Mouse (Mus musculus) heart, adult 2 months (tissue): ENCODE results near the gene Postn. TPM values are rescaled to one million over a fixed set of nuclear protein-coding genes. Genes with fewer than 3 reads are reported as not detected.

Source experiments
- DNase-seq, 2 experiments: peaks; one replicate each; pipeline ENCODE4 v3.0.0; 2021
- H3K27ac ChIP-seq: fragments of 200-600 bp; 2 replicates; pipeline ENCODE4 v1.8.1; 2022
- H3K27me3 ChIP-seq: fragments of 200-500 bp; 2 replicates; pipeline ENCODE4 v1.6.1; 2012; ENCODE audit warnings: mild to moderate bottlenecking, low read length, inconsistent platforms, mixed read lengths; ENCODE audit not compliant: control insufficient read depth, insufficient read depth
- H3K36me3 ChIP-seq: fragments of 200-500 bp; 2 replicates; pipeline ENCODE4 v1.6.1; 2012; ENCODE audit warnings: low read length, inconsistent platforms; ENCODE audit not compliant: control insufficient read depth, insufficient read depth
- H3K4me1 ChIP-seq: fragments of 200-500 bp; 2 replicates; pipeline ENCODE4 v1.6.1; 2011; ENCODE audit warnings: low read length; ENCODE audit not compliant: control insufficient read depth, insufficient read depth
- H3K4me3 ChIP-seq: fragments of 200-600 bp; 2 replicates; pipeline ENCODE4 v1.8.1; 2022
- H3K79me2 ChIP-seq: fragments of 200-500 bp; replicated peaks from 2 replicates; pipeline ENCODE4 v1.6.1; 2012; ENCODE audit warnings: mild to moderate bottlenecking, inconsistent platforms, low read length, moderate library complexity, mixed read lengths; ENCODE audit not compliant: control insufficient read depth, insufficient read depth
- H3K9ac ChIP-seq: fragments of 200-500 bp; 2 replicates; pipeline ENCODE4 v1.6.1; 2012; ENCODE audit warnings: low read depth, mild to moderate bottlenecking, control low read depth, inconsistent platforms, low read length, mixed read lengths
- CTCF ChIP-seq: fragments of 200-600 bp; IDR thresholded peaks from 2 replicates; pipeline ENCODE4 v1.8.1; 2022; ENCODE audit warnings: antibody characterized with exemption, mild to moderate bottlenecking, moderate library complexity
- EP300 ChIP-seq: fragments of 200-500 bp; IDR thresholded peaks from 2 replicates; pipeline ENCODE4 v1.6.1; 2011; ENCODE audit warnings: low read depth, low read length, control low read depth; ENCODE audit not compliant: insufficient read depth
- POLR2A ChIP-seq: fragments of 200-500 bp; IDR thresholded peaks from 2 replicates; pipeline ENCODE4 v1.6.1; 2011; ENCODE audit warnings: mild to moderate bottlenecking, low read depth, low read length, control low read depth; ENCODE audit not compliant: insufficient read depth
- WGBS: fragments of 180-500 bp; shearing (Covaris S2); methylation state at CpG from one replicate; pipeline ENCODE4 v1.1.7; 2018; 5-methylcytosine and 5-hydroxymethylcytosine counted together
- intact Hi-C: fragments of 180-260 bp; cut with DNase I; formaldehyde crosslinking; loops from one replicate; pipeline ENCODE4 v1.15.1; 2025
- polyA plus RNA-seq: library from polyadenylated mRNA; depleted of rRNA; stranded (reverse); fragments of >200 nt; gene quantifications from 2 replicates; pipeline ENCODE4 v1.2.3, GENCODE M21; 2012
- total RNA-seq, 2 experiments: library from RNA; stranded (reverse); gene quantifications; 2 replicates each; pipeline ENCODE4 v1.2.3; 2021

Gene Postn
- total and polyA plus RNA-seq, 3 experiments: 12.4 to 17.2 (median 14.4) TPM

- H3K4me3 ChIP-seq: no peak overlapping the region
- no peak for TF ChIP-seq EP300
- no peak for TF ChIP-seq POLR2A
- no peak for TF ChIP-seq CTCF
- H3K9ac ChIP-seq: no peak overlapping the region
- WGBS: 80% methylated on average over 6 of the region's 6 CpGs
- H3K4me1 ChIP-seq: no peaks in the 10 kb centered on the region
- DNase-seq: no peak
- no peak overlapping the region for H3K27ac ChIP-seq
- no peaks in the 10 kb centered on the region for H3K27me3 ChIP-seq
- intact Hi-C loops: no loop called here
- no peaks in the 10 kb centered on the region for H3K36me3 ChIP-seq
- no peaks in the 10 kb centered on the region for H3K79me2 ChIP-seq
These were observed 60.1 kb downstream of the Postn start for GRCm38 (mm10) chr3:54420983-54421382.

- Histone ChIP-seq H3K4me3 (no peak overlapping the region), H3K36me3 (no peaks in the 10 kb centered on the region), H3K4me1 (no peaks in the 10 kb centered on the region), H3K27ac (no peak overlapping the region), H3K27me3 (no peaks in the 10 kb centered on the region), H3K9ac (no peak overlapping the region), H3K79me2 (no peaks in the 10 kb centered on the region)
- no peak for DNase-seq
- intact Hi-C loops: no loop called here
- WGBS: 96% methylated on average over 2 of the region's 2 CpGs
- no peak for TF ChIP-seq EP300
- TF ChIP-seq CTCF: 0 out of 2 replicates have a peak, but pooled peaks have one; percentile 19
These were observed 60.8 kb downstream of the Postn start for GRCm38 (mm10) chr3:54421666-54422065.

- H3K79me2 ChIP-seq: no peaks in the 10 kb centered on the region
- no peak overlapping the region for H3K27ac ChIP-seq
- H3K27me3 ChIP-seq: no peaks in the 10 kb centered on the region
- intact Hi-C loops: no loop called here
- no peaks in the 10 kb centered on the region for H3K4me1 ChIP-seq
- no peak overlapping the region for H3K9ac ChIP-seq
- no peak for TF ChIP-seq CTCF
- no peak for TF ChIP-seq EP300
- TF ChIP-seq POLR2A: no peak
- H3K4me3 ChIP-seq: no peak overlapping the region
- no peak for DNase-seq
- no peaks in the 10 kb centered on the region for H3K36me3 ChIP-seq
- WGBS: 45% methylated on average over 4 of the region's 4 CpGs
These were observed 63.2 kb downstream of the Postn start for GRCm38 (mm10) chr3:54424146-54424545.

- Histone ChIP-seq H3K4me3 (no peak overlapping the region), H3K79me2 (no peaks in the 10 kb centered on the region), H3K27me3 (no peaks in the 10 kb centered on the region), H3K27ac (no peak overlapping the region), H3K9ac (no peak overlapping the region), H3K4me1 (peaks cover 4% of the 10 kb centered on the region), H3K36me3 (no peaks in the 10 kb centered on the region; the same call in 1 of the 2 replicates)
- WGBS: 72% methylated on average over 4 of the region's 4 CpGs
- TF ChIP-seq EP300 (no peak), POLR2A (no peak), CTCF (no peak)
- intact Hi-C loops: no loop called here
- DNase-seq: no peak
These were observed 70.8 kb downstream of the Postn start for GRCm38 (mm10) chr3:54431663-54432062.

GRCm38 (mm10) chr3:54432167-54432566 is 71.3 kb downstream of the Postn start:
- intact Hi-C loops: no loop called here
- Histone ChIP-seq H3K4me1 (peaks cover 4% of the 10 kb centered on the region), H3K27ac (no peak overlapping the region), H3K79me2 (no peaks in the 10 kb centered on the region), H3K27me3 (no peaks in the 10 kb centered on the region), H3K4me3 (no peak overlapping the region), H3K9ac (no peak overlapping the region), H3K36me3 (no peaks in the 10 kb centered on the region; the same call in 1 of the 2 replicates)
- WGBS: 67% methylated on average over 6 of the region's 6 CpGs
- TF ChIP-seq CTCF: no peak
- no peak for TF ChIP-seq POLR2A
- TF ChIP-seq EP300: no peak
- DNase-seq: no peak

- no peak for DNase-seq
- H3K79me2 ChIP-seq: no peaks in the 10 kb centered on the region
- TF ChIP-seq EP300: no peak
- TF ChIP-seq CTCF: no peak
- TF ChIP-seq POLR2A: no peak
- H3K27ac ChIP-seq: no peak overlapping the region
- H3K4me1 ChIP-seq: peaks cover 4% of the 10 kb centered on the region
- 64% methylated on average over 4 of the region's 4 CpGs for WGBS
- no peaks in the 10 kb centered on the region; the same call in 1 of the 2 replicates for H3K36me3 ChIP-seq
- H3K9ac ChIP-seq: no peak overlapping the region
- intact Hi-C loops: no loop called here
- no peak overlapping the region for H3K4me3 ChIP-seq
- no peaks in the 10 kb centered on the region for H3K27me3 ChIP-seq
These were observed 71.7 kb downstream of the Postn start for GRCm38 (mm10) chr3:54432605-54433004.
